Mouse (Mus musculus) C2C12 (cell line): ENCODE measurements at regions not wholly inside any gene's neighbourhood (a gene's known extent, or its start where the extent isn't known, plus 50 kb on each side); places are given as distances from the start of the nearest gene placed in this dataset.

Source experiments
- H3K27me3 ChIP-seq: one replicate; pipeline ENCODE4 v1.6.1; 2011; ENCODE audit not compliant: control insufficient read depth, insufficient read depth, insufficient read length
- H3K36me3 ChIP-seq: one replicate; pipeline ENCODE4 v1.6.1; 2011; ENCODE audit not compliant: control insufficient read depth, insufficient read depth
- H3K4me3 ChIP-seq: one replicate; pipeline ENCODE4 v1.5.1; 2011; ENCODE audit warnings: mild to moderate bottlenecking, control low read depth; ENCODE audit not compliant: poor library complexity, insufficient read depth, severe bottlenecking
- H3K79me2 ChIP-seq: one replicate; pipeline ENCODE4 v1.6.1; 2011; ENCODE audit not compliant: control insufficient read depth, insufficient read depth
- H3K79me3 ChIP-seq: one replicate; pipeline ENCODE4 v1.6.1; 2011; ENCODE audit warnings: low read depth, control low read depth
- H3ac ChIP-seq: one replicate; pipeline ENCODE3; 2011; ENCODE audit warnings: low read depth; ENCODE audit not compliant: control insufficient read depth, insufficient read length
- CEBPB ChIP-seq: IDR thresholded peaks from one replicate; pipeline ENCODE4 v1.6.1; 2011; ENCODE audit warnings: low read depth, mild to moderate bottlenecking, control low read depth, moderate library complexity
- CTCF ChIP-seq: IDR thresholded peaks from one replicate; pipeline ENCODE4 v1.5.1; 2011; ENCODE audit not compliant: control insufficient read depth, insufficient read depth, insufficient read length
- FOSL1 ChIP-seq: IDR thresholded peaks from one replicate; pipeline ENCODE4 v1.8.0; 2011; ENCODE audit warnings: mild to moderate bottlenecking, low read length; ENCODE audit not compliant: poor library complexity, insufficient read depth, severe bottlenecking
- MAX ChIP-seq: IDR thresholded peaks from one replicate; pipeline ENCODE4 v1.6.1; 2011; ENCODE audit warnings: mild to moderate bottlenecking, control low read depth
- MYOD1 ChIP-seq: IDR thresholded peaks from one replicate; pipeline ENCODE4 v1.6.1; 2011; ENCODE audit warnings: low read depth; ENCODE audit not compliant: control insufficient read depth, insufficient read length
- MYOG ChIP-seq: IDR thresholded peaks from one replicate; pipeline ENCODE4 v1.6.1; 2011; ENCODE audit not compliant: control insufficient read depth, insufficient read length; ENCODE audit errors: extremely low read depth
- USF1 ChIP-seq: IDR thresholded peaks from one replicate; pipeline ENCODE4 v1.6.1; 2011; ENCODE audit warnings: low read depth, mild to moderate bottlenecking, control low read depth, moderate library complexity

DNA sequence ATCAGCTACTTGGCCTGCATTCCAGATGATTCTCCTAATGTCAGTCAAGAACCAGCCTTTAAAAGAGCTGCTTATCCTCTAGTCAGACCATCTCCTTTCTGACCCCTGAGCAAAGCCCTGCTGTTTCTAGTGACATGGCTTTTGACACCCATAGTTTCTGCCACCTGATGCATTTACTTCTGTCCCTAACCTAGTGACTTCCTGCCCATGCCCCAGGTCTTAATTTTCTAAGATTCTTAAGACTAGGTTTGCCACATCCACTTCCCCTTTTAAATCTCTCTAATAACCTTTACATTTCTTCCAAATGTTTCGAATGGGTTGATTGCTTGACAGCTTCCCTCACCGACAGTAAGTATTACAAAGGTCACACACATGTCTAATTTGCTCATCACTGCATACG lies 321.1 kb upstream of the Trib2 start:
- Histone ChIP-seq H3ac (no peak overlapping the region), H3K79me3 (no peaks in the 10 kb centered on the region), H3K27me3 (no peaks in the 10 kb centered on the region), H3K36me3 (no peaks in the 10 kb centered on the region), H3K4me3 (no peak overlapping the region), H3K79me2 (no peaks in the 10 kb centered on the region)
- TF ChIP-seq MAX (no peak), MYOG (no peak), MYOD1 (no peak), CEBPB (no peak)

DNA sequence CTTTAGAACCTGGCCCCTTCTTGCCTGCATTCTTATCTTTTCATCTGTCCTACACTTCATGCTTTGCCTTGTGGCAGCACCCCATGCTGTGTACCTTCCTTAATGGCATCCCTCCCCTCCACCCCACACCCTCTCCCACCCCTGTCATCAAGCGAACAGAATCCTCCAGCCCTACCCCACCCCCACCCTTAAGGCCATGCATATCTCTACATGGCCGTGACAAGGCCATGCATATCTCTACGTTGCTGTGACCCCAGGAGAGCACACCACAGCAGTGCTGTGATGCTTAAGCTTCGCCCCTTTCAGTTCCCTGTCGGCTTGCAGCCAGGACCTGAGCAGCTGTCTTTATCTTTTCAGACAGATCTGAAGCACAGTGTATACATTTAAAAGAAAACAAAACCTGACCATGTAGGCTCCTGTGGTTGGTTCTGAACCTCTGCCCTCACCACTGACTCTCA lies 319.5 kb upstream of the Trib2 start:
- Histone ChIP-seq H3ac (no peak overlapping the region), H3K27me3 (no peaks in the 10 kb centered on the region), H3K79me2 (no peaks in the 10 kb centered on the region), H3K79me3 (no peaks in the 10 kb centered on the region), H3K36me3 (no peaks in the 10 kb centered on the region), H3K4me3 (no peak overlapping the region)
- TF ChIP-seq CEBPB (no peak), MYOD1 (peak; percentile 21)

DNA sequence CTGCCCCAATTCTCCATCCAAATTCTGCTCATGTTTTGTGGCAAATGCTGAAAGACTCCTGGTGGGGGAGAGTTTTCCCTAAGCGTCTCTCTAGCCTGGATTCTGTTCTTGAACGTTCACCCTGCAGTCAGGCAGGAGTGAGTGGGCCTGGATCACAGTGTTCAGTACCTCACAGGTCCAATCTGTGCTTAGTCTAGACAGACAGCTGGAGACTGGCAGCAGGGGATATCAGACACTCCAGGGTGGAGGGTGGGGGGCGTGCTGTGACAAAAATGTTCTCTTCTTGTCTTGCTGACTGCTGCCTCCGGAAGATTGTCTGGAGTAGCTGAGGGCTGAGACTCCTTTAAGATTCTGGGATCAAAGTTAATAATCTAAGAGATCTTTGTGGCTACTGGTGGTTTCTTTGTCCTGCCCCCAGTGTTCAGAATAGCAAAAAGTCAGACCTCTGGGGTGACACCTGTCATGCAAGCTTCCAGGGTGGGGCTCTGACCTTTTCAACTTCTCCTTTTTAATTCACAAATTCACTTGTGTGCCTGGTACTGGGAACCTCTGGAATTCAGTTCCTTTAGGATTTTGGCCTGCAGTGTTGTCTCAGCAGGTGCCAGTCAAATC lies 319.0 kb upstream of the Trib2 start:
- no peak overlapping the region for H3ac ChIP-seq
- H3K79me3 ChIP-seq, result no peaks in the 10 kb centered on the region

DNA sequence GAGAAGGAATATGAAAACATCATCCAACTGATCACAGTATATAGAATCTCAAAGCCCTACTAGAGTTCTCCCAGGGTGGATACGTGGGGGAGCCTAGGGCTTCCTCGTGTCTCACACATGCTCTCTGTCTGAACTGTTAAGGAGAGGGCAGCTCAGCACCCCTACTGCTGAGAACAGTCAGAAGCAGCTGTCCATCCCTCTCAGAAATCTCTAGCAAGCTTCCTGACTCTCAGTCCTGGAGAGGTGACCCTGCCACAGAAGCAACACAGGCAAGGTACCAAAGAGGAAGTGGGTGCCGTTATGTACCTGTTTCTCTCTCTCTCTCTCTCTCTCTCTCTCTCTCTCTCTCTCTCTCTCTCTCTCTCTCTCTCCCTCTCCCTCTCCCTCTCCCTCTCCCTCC lies 317.7 kb upstream of the Trib2 start:
- TF ChIP-seq MYOD1 (no peak), MAX (no peak), MYOG (no peak), CEBPB (no peak), FOSL1 (no peak), CTCF (no peak), USF1 (no peak)
- H3K27me3 ChIP-seq, result no peaks in the 10 kb centered on the region

More for the DNA sequence above, 319.0 kb upstream of the Trib2 start:
- H3K27me3 ChIP-seq, result no peaks in the 10 kb centered on the region
- no peak overlapping the region for H3K4me3 ChIP-seq
- TF ChIP-seq MYOG, result no peak
- no peak for TF ChIP-seq USF1
- TF ChIP-seq MYOD1, result no peak
- TF ChIP-seq CTCF, result no peak
- TF ChIP-seq MAX, result no peak
- TF ChIP-seq CEBPB, result no peak
- no peak for TF ChIP-seq FOSL1
- H3K36me3 ChIP-seq, result no peaks in the 10 kb centered on the region
- no peaks in the 10 kb centered on the region for H3K79me2 ChIP-seq

DNA sequence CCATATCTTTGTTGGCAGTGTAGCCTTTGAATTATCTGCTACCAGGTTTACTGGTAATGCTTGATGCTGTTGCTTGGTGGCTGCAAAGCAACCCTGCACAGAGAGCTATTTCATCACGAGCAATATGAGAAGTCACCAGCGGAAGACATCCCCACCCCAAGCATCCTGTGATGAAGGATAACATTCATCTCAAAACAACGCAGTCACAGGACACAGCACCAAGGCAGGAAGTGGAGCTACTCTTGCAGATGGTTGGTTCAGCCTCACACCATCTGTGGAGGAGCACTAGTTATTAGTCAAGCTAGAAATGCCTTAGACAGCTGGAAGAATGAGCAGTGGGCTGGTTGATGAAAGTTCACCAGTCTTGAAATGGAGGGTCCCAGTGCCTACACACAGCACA lies 316.5 kb upstream of the Trib2 start:
- TF ChIP-seq CTCF (no peak), CEBPB (no peak), MYOD1 (no peak), MYOG (no peak), FOSL1 (no peak), USF1 (no peak), MAX (no peak)
- H3K79me3 ChIP-seq, result no peaks in the 10 kb centered on the region
- no peaks in the 10 kb centered on the region for H3K79me2 ChIP-seq
- no peak overlapping the region for H3K4me3 ChIP-seq
- H3K27me3 ChIP-seq, result no peaks in the 10 kb centered on the region
- H3ac ChIP-seq, result no peak overlapping the region
- no peaks in the 10 kb centered on the region for H3K36me3 ChIP-seq

More for the DNA sequence above, 317.7 kb upstream of the Trib2 start:
- H3K79me2 ChIP-seq, result no peaks in the 10 kb centered on the region
- no peak overlapping the region for H3ac ChIP-seq
- H3K79me3 ChIP-seq, result no peaks in the 10 kb centered on the region
- no peak overlapping the region for H3K4me3 ChIP-seq
- no peaks in the 10 kb centered on the region for H3K36me3 ChIP-seq

DNA sequence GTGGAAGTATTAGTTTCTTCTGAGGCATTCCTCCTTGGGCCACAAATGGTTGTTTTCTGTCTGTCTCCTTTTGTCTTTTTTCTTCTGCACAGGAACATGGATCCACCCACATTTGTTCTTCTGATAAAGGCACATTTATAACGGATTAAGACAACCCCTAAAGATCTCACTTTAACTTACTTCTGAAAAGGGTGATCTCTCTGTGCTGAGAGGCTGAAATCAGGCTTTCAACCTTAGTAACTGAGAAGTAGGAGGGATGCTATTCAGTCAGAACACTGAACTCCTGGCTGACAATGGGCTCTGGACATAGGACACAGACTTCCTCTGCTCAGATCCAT lies 315.0 kb upstream of the Trib2 start:
- H3K36me3 ChIP-seq, result no peaks in the 10 kb centered on the region
- no peak for TF ChIP-seq CTCF
- TF ChIP-seq MYOG, result no peak
- no peak for TF ChIP-seq MYOD1
- H3K27me3 ChIP-seq, result no peaks in the 10 kb centered on the region
- no peak overlapping the region for H3K4me3 ChIP-seq
- H3ac ChIP-seq, result no peak overlapping the region
- no peaks in the 10 kb centered on the region for H3K79me2 ChIP-seq
- no peaks in the 10 kb centered on the region for H3K79me3 ChIP-seq
